Mouse (Mus musculus) CH12.LX (cell line): ENCODE measurements around the gene Moxd1. TPM values are rescaled to one million over a fixed set of nuclear protein-coding genes. Genes with fewer than 3 reads are reported as not detected.

ENCODE experiments used
- DNase-seq: peaks from one replicate; pipeline ENCODE4 v3.0.0-alpha.2; 2013; ENCODE audit errors: extremely low read depth
- H3K27ac ChIP-seq: 2 replicates; pipeline ENCODE4 v1.5.1; 2012; ENCODE audit warnings: low read depth, mild to moderate bottlenecking, control low read depth, moderate library complexity; ENCODE audit not compliant: insufficient read depth
- H3K27me3 ChIP-seq: replicated peaks from 2 replicates; pipeline ENCODE3; 2012; ENCODE audit warnings: inconsistent platforms
- H3K36me3 ChIP-seq, 2 experiments: replicated peaks in 1 of 2; 2 replicates each; pipeline versions ENCODE3 to v1.6.1; 2012; ENCODE audit warnings: inconsistent platforms in 1 of 2, low read length in 1 of 2, mild to moderate bottlenecking in 1 of 2, mixed read lengths in 1 of 2, moderate library complexity in 1 of 2; ENCODE audit not compliant: control insufficient read depth in 1 of 2, insufficient read depth in 1 of 2
- H3K4me1 ChIP-seq, 2 experiments: 2 replicates each; pipeline ENCODE4 v1.6.1; 2012; ENCODE audit warnings: inconsistent platforms in 1 of 2, moderate library complexity in 1 of 2; ENCODE audit not compliant: insufficient read depth in 2 of 2, control insufficient read depth in 1 of 2
- H3K4me2 ChIP-seq: 2 replicates; pipeline ENCODE4 v1.6.1; 2012; ENCODE audit warnings: low read depth, mild to moderate bottlenecking, control low read depth; ENCODE audit not compliant: poor library complexity, insufficient read depth, severe bottlenecking
- H3K4me3 ChIP-seq, 3 experiments: fragments of 150-350 bp in 1 of 3; sonication (generic) in 1 of 3; replicated peaks in 1 of 3; 2 replicates each; pipeline versions ENCODE3 to v1.5.1; 2011 to 2012; ENCODE audit warnings: low read depth in 2 of 3, low read length in 2 of 3, mild to moderate bottlenecking in 2 of 3, moderate library complexity in 2 of 3, control low read depth in 1 of 3, improper control_type of control experiment in 1 of 3, inconsistent platforms in 1 of 3, mixed read lengths in 1 of 3; ENCODE audit not compliant: poor library complexity in 1 of 3
- H3K79me2 ChIP-seq: replicated peaks from 2 replicates; pipeline ENCODE4 v1.6.1; 2012; ENCODE audit warnings: mild to moderate bottlenecking, moderate library complexity; ENCODE audit not compliant: control insufficient read depth, poor library complexity, insufficient read depth, severe bottlenecking; ENCODE audit errors: extremely low read depth
- H3K9ac ChIP-seq: 2 replicates; pipeline ENCODE4 v1.6.1; 2012; ENCODE audit warnings: low read depth, mild to moderate bottlenecking, control low read depth, moderate library complexity; ENCODE audit not compliant: insufficient read depth
- H3K9me3 ChIP-seq: replicated peaks from 2 replicates; pipeline ENCODE3; 2012; ENCODE audit warnings: low read length, inconsistent platforms, mixed read lengths
- BHLHE40 ChIP-seq: IDR thresholded peaks from 2 replicates; pipeline ENCODE4 v1.6.1; 2011; ENCODE audit warnings: mild to moderate bottlenecking, low read depth, low read length, improper control_type of control experiment
- CHD1 ChIP-seq: IDR thresholded peaks from 2 replicates; pipeline ENCODE4 v1.6.1; 2012; ENCODE audit warnings: low read depth, low read length, improper control_type of control experiment, inconsistent platforms
- CHD2 ChIP-seq: IDR thresholded peaks from 2 replicates; pipeline ENCODE4 v1.6.1; 2011; ENCODE audit warnings: low read length, improper control_type of control experiment
- JUN ChIP-seq: IDR thresholded peaks from 2 replicates; pipeline ENCODE4 v1.6.1; 2011; ENCODE audit warnings: low read depth, mild to moderate bottlenecking, low read length, improper control_type of control experiment, moderate library complexity; ENCODE audit not compliant: insufficient read depth
- JUND ChIP-seq: conservative IDR thresholded peaks from 2 replicates; pipeline ENCODE4 v1.6.1; 2011; ENCODE audit warnings: low read depth, low read length, improper control_type of control experiment
- MAZ ChIP-seq: IDR thresholded peaks from 2 replicates; pipeline ENCODE4 v1.6.1; 2012; ENCODE audit warnings: low read depth, mild to moderate bottlenecking, inconsistent platforms, low read length, improper control_type of control experiment, moderate library complexity
- MEF2A ChIP-seq: IDR thresholded peaks from 2 replicates; pipeline ENCODE4 v1.6.1; 2014; ENCODE audit warnings: low read depth, mild to moderate bottlenecking, inconsistent platforms, low read length, improper control_type of control experiment, borderline replicate concordance
- NELFE ChIP-seq: IDR thresholded peaks from 2 replicates; pipeline ENCODE4 v1.6.1; 2011; ENCODE audit warnings: low read depth, low read length, improper control_type of control experiment
- POLR2AphosphoS2 ChIP-seq: IDR thresholded peaks from 2 replicates; pipeline ENCODE4 v1.6.1; 2011; ENCODE audit warnings: low read depth, low read length, improper control_type of control experiment
- SIN3A ChIP-seq: IDR thresholded peaks from 2 replicates; pipeline ENCODE4 v1.6.1; 2012; ENCODE audit warnings: low read length, improper control_type of control experiment, inconsistent platforms
- TBP ChIP-seq: conservative IDR thresholded peaks from 2 replicates; pipeline ENCODE4 v1.6.1; 2011; ENCODE audit warnings: low read depth, low read length, improper control_type of control experiment
- UBTF ChIP-seq: IDR thresholded peaks from 2 replicates; pipeline ENCODE4 v1.6.1; 2012; ENCODE audit warnings: low read depth, mild to moderate bottlenecking, inconsistent platforms, low read length, improper control_type of control experiment, moderate library complexity
- USF1 ChIP-seq: IDR thresholded peaks from 2 replicates; pipeline ENCODE4 v1.6.1; 2014; ENCODE audit warnings: low read depth, mild to moderate bottlenecking, inconsistent platforms, low read length, improper control_type of control experiment
- USF2 ChIP-seq: conservative IDR thresholded peaks from 2 replicates; pipeline ENCODE4 v1.6.1; 2011; ENCODE audit warnings: low read depth, low read length, improper control_type of control experiment
- ZMIZ1 ChIP-seq: IDR thresholded peaks from 2 replicates; pipeline ENCODE4 v1.6.1; 2012; ENCODE audit warnings: low read depth, mild to moderate bottlenecking, inconsistent platforms, low read length, improper control_type of control experiment
- dilution Hi-C: fragments of 300-500 bp; cut with MboI; formaldehyde crosslinking; loops from 2 replicates; pipeline ENCODE4 v1.14.3; 2020; ENCODE audit warnings: low sequenced_read_pairs; ENCODE audit not compliant: extremely low pct_unique_long_range_greater_than_20kb, extremely low pct_ligation_motif_present
- in situ Hi-C: fragments of 300-500 bp; cut with MboI; formaldehyde crosslinking; loops from 3 replicates; pipeline ENCODE4 v1.14.3; 2019; ENCODE audit warnings: low sequenced_read_pairs, low pct_ligation_motif_present, low pct_unique_long_range_greater_than_20kb, mixed read lengths
- polyA plus RNA-seq: library from polyadenylated mRNA; unstranded; fragments of >175 nt; gene quantifications from 2 replicates; pipeline ENCODE4 v1.2.1, GENCODE M21; 2012; ENCODE audit warnings: low read depth; ENCODE audit not compliant: insufficient read length
- total RNA-seq, 2 experiments: library from RNA; depleted of rRNA; stranded (reverse); fragments of 300-350 nt in 1 of 2; fragments of >200 nt in 1 of 2; gene quantifications; 2 replicates each; pipeline ENCODE4 v1.2.3; 2012 to 2014

Gene Moxd1
- total and polyA plus RNA-seq, 3 experiments = not detected

GRCm38 (mm10) chr10:24291611-24292010 lies 68.3 kb downstream of the Moxd1 start:
- Histone ChIP-seq H3K4me2 (no peak overlapping the region), H3K27ac (no peak overlapping the region), H3K79me2 (no peaks in the 10 kb centered on the region), H3K9me3 (no peaks in the 10 kb centered on the region)
- in situ Hi-C loops (loop anchor here (25.0 kb wide), 1 partner anchor 479 kb away; no protein-coding TSS in a partner anchor), dilution Hi-C loops (no loop called here)
- TF ChIP-seq JUND (no peak), NELFE (no peak), ZMIZ1 (no peak), USF2 (no peak), USF1 (no peak), CHD2 (no peak)
- TF ChIP-seq, all 38 proteins: peak for 0
- DNase-seq = no peak
- H3K27me3 ChIP-seq = no peaks in the 10 kb centered on the region
- no peaks in the 10 kb centered on the region for H3K36me3 ChIP-seq
- no peak overlapping the region for H3K4me3 ChIP-seq
- peaks cover 0 to 4% of the 10 kb centered on the region in 2 experiments; a peak in 1 of 4 replicates for H3K4me1 ChIP-seq
- no peak overlapping the region for H3K9ac ChIP-seq

DNA sequence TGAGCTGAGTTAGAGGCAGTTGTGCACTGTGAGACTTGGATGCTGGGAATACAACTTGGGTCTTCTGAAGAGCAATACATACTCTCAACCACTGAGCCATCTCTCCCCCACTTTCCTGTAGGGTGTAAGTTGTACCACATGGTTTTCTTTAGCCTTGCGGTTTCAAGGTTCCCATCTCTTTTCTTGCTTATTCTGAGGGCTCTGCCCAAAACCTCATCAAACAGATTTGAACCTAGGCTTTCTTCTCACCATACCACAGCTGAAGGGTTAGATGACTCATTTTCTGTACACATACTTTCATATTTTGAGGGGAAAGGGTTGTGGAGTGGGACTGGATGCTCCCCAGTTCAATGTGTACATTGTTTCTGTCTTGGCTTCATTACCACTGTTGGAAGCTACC lies 69.4 kb downstream of the Moxd1 start:
- H3K9ac ChIP-seq = no peak overlapping the region
- TF ChIP-seq BHLHE40 = no peak
- no peak for TF ChIP-seq JUN
- TF ChIP-seq MAZ = no peak
- no peak for TF ChIP-seq SIN3A
- no peak for TF ChIP-seq MEF2A
- no peak for TF ChIP-seq USF1
- TF ChIP-seq CHD1 = no peak
- no peak for TF ChIP-seq JUND
- no peak for TF ChIP-seq POLR2AphosphoS2
- TF ChIP-seq NELFE = no peak
- TF ChIP-seq UBTF = no peak
- no peak for TF ChIP-seq TBP
- H3K27ac ChIP-seq = no peak overlapping the region
- no peak overlapping the region for H3K4me2 ChIP-seq
- H3K36me3 ChIP-seq = no peaks in the 10 kb centered on the region
- no peaks in the 10 kb centered on the region for H3K79me2 ChIP-seq
- H3K4me3 ChIP-seq = no peak overlapping the region
- no peaks in the 10 kb centered on the region for H3K9me3 ChIP-seq
- in situ Hi-C loops (loop anchor here (25.0 kb wide), 1 partner anchor 480 kb away; no protein-coding TSS in a partner anchor), dilution Hi-C loops (no loop called here)
- DNase-seq = no peak
- H3K4me1 ChIP-seq = peaks cover 0 to 4% of the 10 kb centered on the region in 2 experiments; a peak in 1 of 4 replicates
- H3K27me3 ChIP-seq = no peaks in the 10 kb centered on the region
